Mouse (Mus musculus) layer of hippocampus, postnatal 25 days (tissue): Measurements from ENCODE around the gene Pdxdc1. TPM values are rescaled to one million over a fixed set of nuclear protein-coding genes. Genes with fewer than 3 reads are reported as not detected.
"Not testable (repeated sequence)": the region's sequence is repeated elsewhere in the genome, so short reads cannot be mapped to it uniquely, and the experiment has no call there.

Experiments
- DNase-seq, 2 experiments: peaks; one replicate each; pipeline ENCODE4 v3.0.0; 2022; ENCODE audit warnings: mixed read lengths in 2 of 2, low spot score in 1 of 2; ENCODE audit errors: extremely low spot score in 1 of 2
- total RNA-seq, 2 experiments: library from RNA; stranded (reverse); gene quantifications; 2 replicates each; pipeline ENCODE4 v1.2.3; 2021

Pdxdc1 gene
- 10 to 100 TPM; 75.7 to 76.8 TPM for total RNA-seq

DNA sequence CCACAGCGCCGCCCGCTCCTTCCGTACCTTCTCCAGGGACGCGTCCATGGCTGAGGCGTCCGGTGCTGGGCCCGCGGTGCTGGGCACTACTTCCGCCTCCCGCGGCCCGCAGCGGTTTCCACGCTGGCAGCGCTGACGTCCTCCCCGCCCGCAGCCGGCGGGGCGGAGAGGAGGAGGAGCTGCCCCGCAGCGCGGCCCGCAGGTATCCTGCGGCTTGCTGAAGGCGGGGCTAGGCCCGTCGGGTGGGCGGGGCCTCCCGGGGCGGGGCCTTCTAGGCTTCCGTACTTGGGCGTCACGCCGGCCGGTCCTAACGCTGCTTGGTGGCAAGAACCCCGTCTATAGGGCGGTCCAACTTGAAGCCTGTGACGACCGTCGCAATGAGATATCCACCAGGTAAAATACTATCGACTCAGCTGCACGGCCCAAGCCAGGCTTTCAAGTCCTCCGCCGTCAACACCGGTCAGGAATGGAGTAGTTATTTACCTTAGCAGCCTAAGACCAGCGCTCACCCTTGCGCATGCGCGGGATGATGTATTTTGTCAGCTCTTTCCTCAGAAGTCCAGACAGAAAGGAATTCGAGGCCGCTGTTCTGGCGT is at the start of gene Pdxdc1, which contains the start of gene Mpv17l:
Pdxdc1 (minus strand) TSS at position 244 of the 596 bp plus-strand sequence.
Mpv17l (plus strand) TSS at position 274 of the 596 bp plus-strand sequence.
- DNase-seq, result peak; percentile 94 to 99

DNA sequence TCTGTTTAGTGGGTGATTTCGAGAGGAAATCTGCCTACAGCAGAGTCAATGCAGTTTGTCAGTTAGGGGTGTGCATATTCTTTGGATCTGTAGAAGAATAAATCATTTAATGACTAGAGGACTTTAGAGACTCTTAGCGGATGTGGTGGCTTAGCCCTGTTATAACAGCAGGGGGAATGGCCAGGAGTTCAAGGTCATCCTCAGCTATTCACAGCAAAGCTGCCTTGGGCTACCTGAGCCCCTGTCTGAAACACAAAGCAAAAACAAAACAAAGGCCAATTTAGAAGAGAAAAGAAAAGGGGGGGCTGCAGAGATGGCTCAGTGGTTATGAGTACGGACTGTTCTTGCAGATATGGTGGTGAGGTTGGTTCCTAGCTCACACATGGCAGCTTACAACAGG is 48.3 kb upstream of the Pdxdc1 start:
- no peak for DNase-seq

DNA sequence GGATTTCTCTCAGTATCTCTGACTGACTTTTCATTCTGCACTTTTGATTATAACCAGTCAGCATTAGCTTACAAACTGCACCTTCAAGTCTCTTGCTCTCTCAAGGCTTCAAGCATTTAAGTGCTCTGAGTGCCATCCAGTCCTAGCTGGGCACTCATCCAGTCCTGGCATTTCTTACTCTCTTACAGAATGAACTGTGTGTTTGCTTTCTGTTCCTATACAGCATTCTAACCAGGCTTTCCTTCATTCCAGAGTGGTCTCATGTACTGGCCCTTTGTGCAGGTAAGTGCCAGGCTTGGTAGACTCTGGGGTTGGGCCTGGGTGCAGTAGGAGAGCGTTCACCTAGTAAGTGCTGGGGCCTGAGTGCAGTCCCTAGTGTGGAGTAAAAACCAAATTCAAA is 43.4 kb upstream of the Pdxdc1 start:
- DNase-seq, result no peak

DNA sequence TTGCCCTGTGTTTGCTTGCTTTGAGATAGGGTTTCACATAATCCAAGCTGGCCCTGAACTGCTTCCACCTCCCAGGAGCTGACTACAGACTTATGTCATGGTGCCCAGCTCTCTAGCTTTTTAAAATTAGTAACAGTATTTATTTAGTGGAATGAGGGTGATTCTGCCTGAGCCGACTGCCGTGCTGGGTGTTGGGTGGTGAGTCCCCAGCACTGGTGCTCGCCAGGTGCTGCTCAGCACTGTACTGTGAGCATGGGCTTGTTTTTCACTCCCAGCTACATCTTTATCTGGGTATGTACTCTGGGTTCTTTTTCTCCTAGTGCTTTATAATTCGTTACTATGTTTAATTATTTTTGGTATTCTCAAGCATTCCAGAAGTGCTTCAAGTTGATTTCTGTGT is 42.2 kb upstream of the Pdxdc1 start:
- DNase-seq, result no peak

DNA sequence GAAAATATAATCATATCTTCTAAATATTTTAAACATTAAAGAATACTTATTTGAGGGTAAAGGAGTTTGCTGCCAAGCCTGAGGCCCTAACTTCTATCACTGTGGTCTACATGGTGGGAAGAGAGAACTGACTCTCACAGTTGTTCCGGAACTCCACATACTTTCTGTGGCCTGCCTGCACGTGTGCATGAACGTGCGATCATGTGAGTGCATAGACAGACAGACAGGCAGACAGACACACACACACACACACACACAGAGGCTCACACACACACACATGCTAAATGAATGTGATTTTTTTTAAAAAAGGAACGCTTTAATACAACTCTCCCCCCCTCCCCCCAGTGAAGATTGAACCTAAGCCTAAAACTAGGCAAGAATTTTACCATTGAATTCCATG is 41.8 kb upstream of the Pdxdc1 start:
- DNase-seq, result no peak

DNA sequence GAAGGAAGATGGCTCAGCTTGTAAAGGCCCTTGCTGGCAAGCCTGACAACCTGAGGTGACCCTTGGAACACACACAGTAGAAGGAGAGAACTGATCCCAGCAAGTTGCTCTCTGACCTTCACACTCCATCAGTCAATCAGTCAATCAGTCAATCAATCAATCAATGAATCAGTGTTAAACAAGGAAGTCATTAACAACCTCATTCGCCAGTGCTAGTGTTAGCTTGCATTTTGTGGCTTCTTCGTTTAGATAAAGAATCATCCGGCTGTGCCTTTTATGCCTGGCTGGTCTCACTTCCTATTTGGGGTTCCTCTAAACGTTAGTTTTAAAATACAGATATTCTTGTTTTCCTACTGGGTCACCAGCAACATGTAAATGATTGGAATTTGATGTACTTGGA is 41.2 kb upstream of the Pdxdc1 start:
- DNase-seq, result no peak

DNA sequence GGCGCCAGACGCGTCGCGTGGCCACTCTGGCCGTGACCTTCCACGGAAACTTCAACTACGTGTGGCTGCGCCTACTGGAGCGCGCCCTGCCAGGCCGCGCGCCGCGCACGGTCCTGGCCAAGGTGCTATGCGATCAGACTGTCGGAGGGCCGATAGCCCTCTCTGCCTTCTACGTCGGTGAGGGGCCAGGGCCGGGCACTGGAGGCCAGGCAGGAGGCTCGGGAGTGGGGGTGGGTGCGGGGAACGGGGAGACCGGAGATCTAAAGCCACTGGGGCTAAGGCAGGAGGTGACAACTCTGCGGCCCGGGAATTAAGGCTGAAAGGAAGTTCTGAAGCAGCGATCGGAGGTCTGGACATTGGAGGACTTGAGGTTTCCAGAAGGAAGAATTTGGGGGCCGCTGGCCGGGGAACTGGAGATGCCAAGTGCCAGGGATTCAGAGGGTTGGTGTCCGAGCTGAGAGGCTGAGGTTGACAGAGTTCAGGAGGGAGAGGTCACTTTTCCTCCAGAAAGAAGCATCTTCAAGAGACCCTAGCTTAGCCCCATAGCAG is 38.0 kb upstream of the Pdxdc1 start:
- DNase-seq, result no peak

DNA sequence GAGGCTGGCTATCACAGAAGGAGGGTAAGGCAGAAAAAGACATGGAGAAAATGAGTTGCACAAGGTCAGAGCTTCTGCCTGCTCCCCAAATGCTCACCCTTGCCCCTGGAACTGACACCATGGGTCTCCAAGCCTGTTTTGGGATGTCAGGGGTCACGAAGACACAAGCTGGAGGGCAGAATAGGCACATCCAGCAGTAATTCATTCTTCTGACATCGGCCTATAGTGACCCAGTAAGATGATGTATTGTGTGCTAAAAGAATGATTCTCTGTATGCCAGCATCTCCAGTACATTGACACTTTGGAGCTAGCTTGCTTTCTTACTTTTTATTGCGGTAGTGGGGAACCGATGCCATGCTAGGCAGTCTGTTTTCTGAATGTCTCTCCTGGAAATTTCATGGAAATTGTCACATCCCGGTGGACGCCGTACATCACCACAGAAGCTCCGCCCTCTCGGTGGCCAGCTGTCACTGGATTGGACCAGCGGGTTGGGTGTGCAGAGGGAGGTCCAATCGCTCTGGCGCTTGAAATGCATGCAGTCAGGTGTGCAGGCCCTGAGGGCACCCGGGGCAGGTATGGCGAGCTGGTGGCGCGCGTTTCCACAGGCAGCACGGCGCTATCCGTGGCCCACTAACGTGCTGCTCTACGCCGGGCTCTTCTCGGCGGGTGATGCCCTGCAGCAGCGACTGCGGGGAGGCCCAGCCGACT is 37.4 kb upstream of the Pdxdc1 start:
- peak; percentile 65 to 71 for DNase-seq

DNA sequence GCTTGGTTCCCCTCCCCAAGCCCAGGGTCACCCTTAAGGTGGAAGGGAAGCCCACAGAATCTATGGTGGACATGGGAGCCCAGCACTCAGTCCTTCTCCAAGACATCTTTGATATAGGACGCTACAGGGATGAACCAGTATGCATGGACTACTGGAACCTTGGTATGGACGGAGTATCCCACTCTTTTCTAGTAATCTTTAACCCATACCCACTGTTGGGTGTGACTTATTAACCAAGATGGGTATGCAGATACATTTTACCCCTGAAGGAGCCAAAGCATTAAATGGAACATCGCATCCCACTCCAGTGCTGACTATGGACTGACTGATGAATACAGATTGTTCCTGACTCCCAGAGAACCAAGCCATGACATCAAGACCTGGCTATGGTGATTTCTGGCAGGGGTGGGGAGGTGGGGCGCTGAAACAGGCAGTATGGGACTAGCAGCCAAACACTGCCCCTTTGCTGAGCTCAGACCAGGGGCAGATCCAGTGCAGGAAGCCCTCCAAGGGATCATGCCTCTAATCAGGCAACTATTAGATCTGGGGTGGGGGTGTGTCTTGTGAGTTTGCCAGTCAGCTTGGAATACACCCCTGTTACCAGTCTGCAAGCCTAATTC is 24.6 kb upstream of the Pdxdc1 start:
- DNase-seq, result no peak

DNA sequence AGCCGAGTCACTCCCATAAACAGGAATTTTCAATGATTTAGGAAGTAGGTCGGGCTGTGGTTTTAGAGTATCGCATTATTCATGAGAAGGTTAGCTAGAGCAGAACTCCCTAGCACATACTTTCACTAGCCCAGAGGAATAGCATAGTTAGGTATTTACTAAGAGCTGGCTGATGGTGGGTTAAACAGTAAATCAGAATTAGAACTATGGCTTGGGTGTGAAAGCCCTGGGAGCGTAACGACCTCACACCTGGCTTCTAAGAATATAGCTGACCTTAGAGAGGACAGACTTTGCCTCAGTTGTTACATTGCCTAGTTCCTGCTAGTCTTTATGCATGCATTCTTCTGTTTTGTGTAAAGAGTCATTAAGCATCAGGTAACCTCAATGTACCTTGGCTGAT is 20.0 kb upstream of the Pdxdc1 start:
- DNase-seq, result not testable (repeated sequence)

DNA sequence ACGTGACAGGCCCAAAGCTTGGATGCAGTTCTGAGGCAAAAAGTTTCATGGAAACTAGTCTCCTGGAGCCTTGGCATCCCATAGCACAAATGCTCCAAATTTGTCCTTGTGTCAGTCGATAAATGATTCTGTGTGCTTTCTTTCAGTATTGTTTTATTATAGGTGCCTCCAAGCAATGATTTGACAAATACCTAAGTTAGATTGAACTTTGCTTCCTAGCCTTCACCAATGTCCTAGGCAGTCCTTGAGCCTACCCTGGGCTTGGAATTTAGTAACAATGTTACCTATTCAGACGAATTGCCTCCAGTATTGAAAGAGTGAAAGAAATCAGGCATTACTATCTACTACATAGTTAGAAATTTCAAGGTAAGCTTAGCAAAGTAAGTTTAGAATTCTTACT is 19.6 kb upstream of the Pdxdc1 start:
- DNase-seq, result not testable (repeated sequence)

DNA sequence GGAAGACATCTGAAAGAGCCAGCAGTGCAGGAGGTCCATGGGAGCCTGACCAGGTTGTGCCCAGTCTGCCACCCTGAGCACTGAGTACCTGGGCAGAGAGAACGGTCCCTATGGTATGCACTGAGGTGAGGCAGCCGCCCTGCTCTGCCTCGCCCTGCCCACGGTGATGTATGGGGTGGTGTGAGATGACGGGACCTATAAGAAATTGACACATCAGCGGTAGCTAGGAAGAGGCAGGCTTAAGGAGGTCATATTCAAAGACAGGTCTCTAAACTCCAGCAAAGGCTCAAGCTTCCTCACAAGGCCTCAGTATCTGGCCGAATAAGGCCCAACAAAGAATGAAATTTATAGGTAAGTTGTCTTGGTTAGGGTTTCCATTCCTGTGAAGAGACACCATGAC is 18.9 kb upstream of the Pdxdc1 start:
- no peak for DNase-seq

DNA sequence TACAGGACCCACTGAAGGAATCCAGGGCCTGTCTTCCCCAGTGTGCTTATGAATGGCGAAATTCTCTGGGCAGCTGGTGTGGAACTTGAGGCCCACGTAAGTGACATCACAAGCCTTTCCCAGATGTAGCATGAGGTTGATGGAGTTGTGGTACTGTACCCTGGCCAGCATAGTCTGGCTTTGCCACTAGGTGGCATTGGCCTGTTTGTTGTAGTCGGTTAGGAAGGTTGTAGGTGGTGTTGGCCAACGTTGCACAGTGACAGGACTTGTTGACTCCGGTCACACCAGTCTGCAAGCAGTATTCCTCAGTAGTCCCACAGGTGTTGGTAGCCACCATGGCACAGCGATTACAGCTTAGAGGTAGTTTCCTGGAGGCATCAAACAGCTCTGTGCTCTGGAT is 18.1 kb upstream of the Pdxdc1 start:
- no peak for DNase-seq

DNA sequence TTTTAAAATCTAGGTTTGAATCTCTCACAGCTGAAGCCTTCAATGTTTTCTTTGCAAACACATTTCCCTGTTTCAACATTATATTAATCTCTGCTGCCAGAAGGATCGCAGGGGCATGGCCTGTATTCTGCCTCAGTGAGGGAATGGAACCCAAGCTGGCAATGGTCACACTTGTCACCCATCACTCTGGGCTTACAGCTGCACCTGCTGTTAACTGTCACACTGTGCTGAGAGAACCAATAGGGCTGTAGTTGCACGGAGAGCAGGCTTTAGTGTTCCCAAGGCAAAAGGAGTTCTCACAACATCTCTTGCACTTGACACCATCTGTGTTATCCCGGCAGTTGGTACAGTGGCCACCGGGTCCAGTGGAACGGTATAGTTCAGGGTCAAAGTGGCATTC is 17.2 kb upstream of the Pdxdc1 start:
- DNase-seq, result no peak

DNA sequence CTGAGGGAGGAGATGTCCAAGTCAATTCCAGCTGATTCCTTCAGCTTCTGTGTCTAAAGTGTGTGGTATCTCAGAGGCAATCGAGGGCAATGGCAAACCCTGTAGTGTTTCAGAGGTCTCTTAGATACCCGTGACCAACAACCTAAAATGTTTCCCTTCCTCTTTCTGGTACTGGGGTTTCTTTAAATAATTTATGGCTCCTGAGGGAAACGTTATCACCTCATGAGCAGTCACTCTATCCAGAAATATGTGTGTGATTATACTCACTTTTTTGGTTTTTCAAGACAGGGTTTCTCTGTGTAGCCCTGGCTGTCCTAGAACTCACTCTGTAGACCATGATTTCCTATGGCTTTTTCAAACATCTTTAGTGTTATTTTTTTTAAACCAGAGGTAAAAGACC is 4.4 kb upstream of the Pdxdc1 start:
- no peak for DNase-seq

DNA sequence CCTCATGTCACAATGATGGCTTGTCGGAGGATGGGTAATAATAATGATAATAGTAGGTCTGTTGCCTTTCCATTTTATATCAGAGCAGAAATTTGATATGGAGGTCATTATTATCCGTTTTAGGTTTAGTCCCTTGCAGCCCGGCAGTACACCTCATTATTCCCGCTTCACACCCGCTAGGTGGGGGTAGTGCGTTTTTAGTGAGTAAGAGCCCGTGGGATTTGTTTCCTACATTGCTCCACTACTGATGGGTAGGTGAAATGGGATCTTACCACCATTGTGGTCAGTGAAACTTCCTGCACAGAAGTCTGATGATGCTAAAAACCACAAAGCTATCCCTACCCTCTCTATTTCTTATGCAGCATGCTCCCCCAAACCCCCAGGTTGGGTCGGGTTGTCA is 557 bp upstream of the Pdxdc1 start:
- DNase-seq, result peak in 1 of 2 experiments; percentile 70

DNA sequence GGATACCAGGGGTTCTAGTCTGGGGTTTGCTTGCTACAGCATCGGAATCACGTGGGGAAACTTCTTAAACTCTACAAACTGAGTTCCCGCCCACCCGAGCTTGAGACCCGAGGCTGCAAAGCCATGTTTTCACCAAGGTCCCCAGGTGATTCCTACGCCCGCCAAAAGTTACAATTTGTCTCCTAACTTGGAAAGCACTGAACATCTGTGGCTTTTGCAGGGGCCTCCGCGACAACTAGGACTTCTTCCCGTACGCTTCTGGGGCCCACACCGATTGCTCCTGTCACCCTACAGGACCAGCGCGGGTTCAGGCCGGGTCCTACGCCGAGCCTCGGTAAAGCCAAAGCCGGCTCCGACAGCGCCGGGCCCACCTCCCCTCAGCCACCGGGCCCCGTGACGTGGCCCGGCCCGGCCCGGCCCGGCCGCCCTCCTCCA is 517 bp downstream of the Pdxdc1 start:
- no peak for DNase-seq

DNA sequence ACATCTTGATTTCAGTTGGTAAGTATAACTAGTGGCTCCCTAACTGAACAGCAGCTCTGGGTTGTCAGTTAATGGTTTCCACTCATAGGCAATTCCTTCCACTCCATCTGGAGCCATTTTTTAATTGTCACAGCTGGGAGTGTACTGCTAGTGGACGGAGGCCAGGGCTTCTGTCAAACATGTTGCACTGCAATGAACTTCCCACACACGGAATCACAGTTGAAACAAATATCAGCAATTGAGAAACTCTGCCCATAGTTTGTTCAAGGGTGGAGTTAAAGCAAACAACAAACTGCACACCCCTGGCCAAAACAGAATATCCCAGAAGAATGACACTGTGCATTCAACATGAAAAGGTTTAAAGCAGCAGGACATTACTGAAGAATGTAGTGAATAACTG is 4.0 kb downstream of the Pdxdc1 start:
- DNase-seq, result no peak

DNA sequence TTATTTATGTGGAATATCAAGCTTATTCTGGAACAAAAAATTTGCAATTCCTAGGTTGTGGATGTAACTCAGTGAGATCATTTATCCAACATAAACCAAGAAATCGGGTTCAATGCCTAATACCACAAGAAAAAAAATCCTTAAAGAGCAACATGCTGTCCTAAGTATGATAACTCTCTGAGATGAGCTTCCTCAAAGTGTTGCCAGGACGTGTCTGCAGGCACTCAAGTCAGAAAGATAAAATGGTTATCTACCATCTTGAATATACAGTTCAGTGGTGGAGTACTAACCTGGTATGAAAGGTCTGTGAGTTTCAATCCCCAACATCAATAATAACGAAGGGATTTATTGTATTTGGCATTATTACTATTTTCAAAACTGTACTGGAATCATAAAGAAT is 6.6 kb downstream of the Pdxdc1 start:
- no peak for DNase-seq

DNA sequence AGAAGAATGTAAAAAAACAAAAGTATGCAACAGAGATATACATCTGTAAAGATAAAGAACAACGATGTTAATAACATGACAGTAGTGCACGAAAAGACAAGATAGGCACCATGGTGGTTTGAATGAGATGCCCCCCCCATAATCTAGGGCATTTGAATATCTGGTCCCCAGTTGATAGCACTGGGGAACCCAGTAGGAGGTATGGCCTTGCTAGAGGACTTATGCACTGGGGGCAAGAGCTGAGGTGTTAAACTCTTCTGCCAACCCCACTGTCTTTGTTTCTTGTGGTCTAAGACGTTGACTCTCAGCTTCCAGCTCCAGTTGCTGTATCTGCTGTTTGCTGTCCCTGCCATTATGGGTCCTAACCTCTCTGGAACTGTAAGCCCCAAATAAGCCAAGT is 7.2 kb downstream of the Pdxdc1 start:
- DNase-seq, result no peak

DNA sequence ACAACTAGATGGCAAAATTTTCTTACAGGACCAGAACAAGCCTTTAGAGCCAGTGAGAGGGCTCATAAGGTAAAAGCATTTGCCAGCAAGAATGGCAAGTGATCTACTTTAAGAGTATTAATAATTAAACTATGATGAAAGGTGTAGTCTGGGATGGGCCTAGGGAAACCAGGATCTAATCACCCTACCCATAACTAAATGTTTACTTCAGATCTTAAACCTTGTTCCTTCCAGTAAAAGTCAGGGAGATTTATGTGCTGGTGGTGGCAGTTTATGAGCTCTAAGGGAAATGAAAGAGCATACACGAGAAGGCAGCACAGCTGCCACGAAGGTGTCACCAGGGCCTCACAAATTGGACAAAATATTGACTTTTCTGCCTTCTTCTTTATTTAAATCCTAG is 8.8 kb downstream of the Pdxdc1 start:
- DNase-seq, result no peak

DNA sequence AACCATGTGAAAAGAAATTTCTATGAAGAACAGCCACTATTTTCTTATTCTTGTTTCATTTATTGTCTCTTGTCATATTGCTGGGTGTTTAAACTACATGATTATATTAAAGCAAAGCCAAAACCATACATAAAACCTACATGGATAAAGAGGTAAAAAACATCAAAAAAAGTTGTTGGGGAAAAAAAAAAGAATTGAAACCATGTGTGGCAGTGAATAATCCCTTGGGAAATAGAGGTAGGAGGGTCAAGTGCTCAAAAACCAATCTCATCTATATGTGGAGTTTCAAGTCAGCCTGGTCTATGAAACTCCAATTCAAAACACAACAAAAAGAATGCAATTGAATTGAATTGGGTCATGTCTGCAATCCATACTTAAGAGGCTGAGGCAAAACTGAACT is 10.1 kb downstream of the Pdxdc1 start:
- DNase-seq, result no peak
